Mouse (Mus musculus): ENCODE measurements around the gene Grk6. TPM values are rescaled to one million over a fixed set of nuclear protein-coding genes. Genes with fewer than 3 reads are reported as not detected.

Grk6 gene
- polyA plus RNA-seq, 1 experiment from 2014 or later, result 60.4 TPM

- Histone ChIP-seq H3K27me3 (ENCODE audit: control insufficient read depth, insufficient read depth, low read length) (peaks cover 45% of the 10 kb centered on the region), H3K4me3 (ENCODE audit: low read depth, low read length) (no peak overlapping the region), H3K9ac (ENCODE audit: low read length) (no peak overlapping the region), H3K9me3 (ENCODE audit: control insufficient read depth, low read length) (no peaks in the 10 kb centered on the region; the same call in 1 of the 2 replicates), H3K4me1 (ENCODE audit: control insufficient read depth, insufficient read depth, low read length) (0 out of 2 replicates have a peak, but pooled peaks cover 5% of the 10 kb centered on the region), H3K27ac (replicated peaks; ENCODE audit: low read depth, low read length) (no peak overlapping the region), H3K4me2 (ENCODE audit: low read depth, severe bottlenecking) (no peak overlapping the region), H3K36me3 (ENCODE audit: control insufficient read depth, insufficient read depth, low read length) (no peaks in the 10 kb centered on the region)
- 74% methylated on average over 5 of the region's 5 CpGs for WGBS
- ATAC-seq (ENCODE audit: insufficient number of reproducible peaks, low FRiP score, low TSS enrichment, low read depth), result no peak
- DNase-seq (ENCODE audit: low spot score), result no peak
These were observed 25.7 kb upstream of the Grk6 start for GRCm38 (mm10) chr13:55419142-55419541.

GRCm38 (mm10) chr13:55420018-55420932 is 24.6 kb upstream of the Grk6 start:
- Histone ChIP-seq H3K9me3 (ENCODE audit: control insufficient read depth, low read length) (no peaks in the 10 kb centered on the region; the same call in 1 of the 2 replicates), H3K4me2 (ENCODE audit: low read depth, severe bottlenecking) (no peak overlapping the region), H3K4me3 (ENCODE audit: low read depth, low read length) (no peak overlapping the region), H3K36me3 (ENCODE audit: control insufficient read depth, insufficient read depth, low read length) (no peaks in the 10 kb centered on the region), H3K27ac (replicated peaks; ENCODE audit: low read depth, low read length) (no peak overlapping the region), H3K9ac (ENCODE audit: low read length) (no peak overlapping the region), H3K27me3 (ENCODE audit: control insufficient read depth, insufficient read depth, low read length) (peaks cover 37% of the 10 kb centered on the region), H3K4me1 (ENCODE audit: control insufficient read depth, insufficient read depth, low read length) (no peaks in the 10 kb centered on the region)
- DNase-seq (ENCODE audit: low spot score) (no peak), ATAC-seq (ENCODE audit: insufficient number of reproducible peaks, low FRiP score, low TSS enrichment, low read depth) (no peak)
- 28% methylated on average over 51 of the region's 51 CpGs for WGBS

GRCm38 (mm10) chr13:55420933-55421800 is 23.7 kb upstream of the Grk6 start:
- Histone ChIP-seq H3K9me3 (ENCODE audit: control insufficient read depth, low read length) (no peaks in the 10 kb centered on the region), H3K4me3 (ENCODE audit: low read depth, low read length) (peak overlapping the region; percentile 14; the same call in 1 of the 2 replicates), H3K4me2 (ENCODE audit: low read depth, severe bottlenecking) (peak overlapping the region; percentile 32), H3K9ac (ENCODE audit: low read length) (peak overlapping the region; percentile 5; the same call in 1 of the 2 replicates), H3K4me1 (ENCODE audit: control insufficient read depth, insufficient read depth, low read length) (no peaks in the 10 kb centered on the region), H3K27ac (replicated peaks; ENCODE audit: low read depth, low read length) (no peak overlapping the region), H3K27me3 (ENCODE audit: control insufficient read depth, insufficient read depth, low read length) (peaks cover 37% of the 10 kb centered on the region), H3K36me3 (ENCODE audit: control insufficient read depth, insufficient read depth, low read length) (no peaks in the 10 kb centered on the region)
- DNase-seq (ENCODE audit: low spot score), result peak; percentile 71
- ATAC-seq (ENCODE audit: insufficient number of reproducible peaks, low FRiP score, low TSS enrichment, low read depth), result no peak
- WGBS, result 14% methylated on average over 35 of the region's 35 CpGs

DNA sequence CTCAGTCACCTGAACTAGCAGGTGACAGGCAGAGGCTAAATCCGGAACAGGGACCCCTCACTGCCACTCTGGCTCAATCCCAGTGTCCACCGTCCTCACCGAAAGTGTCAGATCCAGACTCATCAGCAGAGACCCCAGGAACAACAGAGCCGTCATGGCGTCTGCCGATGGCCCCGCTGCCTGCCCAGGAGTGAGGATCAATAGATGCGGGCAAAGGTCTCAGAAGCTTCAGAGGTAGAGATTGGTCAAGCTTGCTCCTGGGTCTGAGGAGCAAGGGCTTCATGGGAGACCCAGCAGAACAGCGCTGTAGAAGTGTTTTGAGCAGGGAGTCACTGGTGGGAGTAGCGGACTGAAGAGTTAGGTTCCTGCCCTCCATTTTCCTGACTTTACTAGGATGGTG is 18.3 kb upstream of the Grk6 start, which contains the start of gene F12:
Gene F12 (minus strand): TSS at position 181 of the 400 bp plus-strand sequence.
- no peak for ATAC-seq (ENCODE audit: insufficient number of reproducible peaks, low FRiP score, low TSS enrichment, low read depth)
- Histone ChIP-seq H3K9ac (ENCODE audit: low read length) (no peak within 1 kb of the TSS), H3K9me3 (ENCODE audit: control insufficient read depth, low read length) (no peaks in the 10 kb centered on the region), H3K4me1 (ENCODE audit: control insufficient read depth, insufficient read depth, low read length) (no peaks in the 10 kb centered on the region), H3K27me3 (ENCODE audit: control insufficient read depth, insufficient read depth, low read length) (peaks cover 5% of the 10 kb centered on the region), H3K36me3 (ENCODE audit: control insufficient read depth, insufficient read depth, low read length) (no peaks in the 10 kb centered on the region), H3K4me3 (ENCODE audit: low read depth, low read length) (no peak within 1 kb of the TSS), H3K4me2 (ENCODE audit: low read depth, severe bottlenecking) (no peak within 1 kb of the TSS), H3K27ac (replicated peaks; ENCODE audit: low read depth, low read length) (no peak within 1 kb of the TSS)
- 91% methylated on average over 10 of the region's 10 CpGs for WGBS
- no peak for DNase-seq (ENCODE audit: low spot score)

DNA sequence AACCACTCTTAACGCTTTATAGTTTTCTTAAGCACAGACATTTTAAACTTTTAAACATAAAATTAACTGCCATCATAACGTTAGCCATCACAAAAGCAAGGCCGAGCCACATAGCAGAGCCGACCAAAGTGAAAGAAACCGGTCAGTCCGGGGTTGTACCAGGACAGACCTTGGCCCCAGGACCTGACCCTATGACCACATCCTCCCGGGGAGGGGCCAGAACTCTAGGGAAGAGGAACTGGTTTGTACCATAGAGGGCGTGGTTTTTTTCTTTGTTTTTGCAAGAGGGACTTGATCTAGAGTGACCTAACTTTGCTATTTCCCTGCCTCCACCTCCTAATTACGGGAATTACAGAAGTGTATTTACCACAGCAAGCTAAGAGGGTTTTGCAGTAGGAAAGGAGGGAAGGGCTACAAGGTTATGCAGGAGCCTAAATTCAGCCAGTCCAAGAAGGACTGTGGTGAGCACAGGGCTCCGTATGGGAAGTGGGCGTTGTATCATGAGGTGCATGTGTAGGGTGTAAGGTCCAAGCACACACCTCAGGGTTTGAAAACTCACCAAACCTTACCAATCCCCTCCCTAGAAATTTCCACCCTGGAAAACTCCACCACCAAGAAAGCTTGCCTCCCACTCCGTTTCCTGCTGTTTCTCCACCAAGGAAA is 15.5 kb upstream of the Grk6 start:
- no peak for DNase-seq (ENCODE audit: low spot score)
- H3K4me1 ChIP-seq (ENCODE audit: control insufficient read depth, insufficient read depth, low read length), result no peaks in the 10 kb centered on the region
- H3K9ac ChIP-seq (ENCODE audit: low read length), result no peak overlapping the region
- H3K9me3 ChIP-seq (ENCODE audit: control insufficient read depth, low read length), result no peaks in the 10 kb centered on the region
- no peak overlapping the region for H3K27ac ChIP-seq (replicated peaks; ENCODE audit: low read depth, low read length)
- H3K4me3 ChIP-seq (ENCODE audit: low read depth, low read length), result no peak overlapping the region
- no peak overlapping the region for H3K4me2 ChIP-seq (ENCODE audit: low read depth, severe bottlenecking)
- H3K36me3 ChIP-seq (ENCODE audit: control insufficient read depth, insufficient read depth, low read length), result no peaks in the 10 kb centered on the region
- ATAC-seq (ENCODE audit: insufficient number of reproducible peaks, low FRiP score, low TSS enrichment, low read depth), result no peak
- H3K27me3 ChIP-seq (ENCODE audit: control insufficient read depth, insufficient read depth, low read length), result no peaks in the 10 kb centered on the region
- 76% methylated on average over 12 of the region's 12 CpGs for WGBS

DNA sequence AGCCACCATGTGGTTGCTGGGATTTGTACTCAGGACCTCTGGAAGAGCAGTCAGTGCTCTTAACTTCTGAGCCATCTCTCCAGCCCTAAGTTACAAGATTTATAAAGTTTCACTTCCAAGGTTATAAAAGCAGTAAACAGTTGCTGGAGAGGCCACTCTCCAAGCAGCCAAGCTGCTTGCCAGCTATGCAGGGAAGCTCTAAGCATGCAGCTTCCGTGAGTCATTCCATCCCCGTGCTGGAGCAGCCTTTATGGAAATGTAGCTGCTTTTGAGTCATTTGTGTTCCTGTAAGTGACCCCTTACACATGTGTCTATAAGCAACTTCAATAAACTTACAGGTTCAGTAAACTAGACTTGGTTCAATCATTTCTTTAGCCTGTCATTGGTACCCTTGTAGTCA is 14.3 kb upstream of the Grk6 start:
- no peak for DNase-seq (ENCODE audit: low spot score)
- Histone ChIP-seq H3K9ac (ENCODE audit: low read length) (no peak overlapping the region), H3K4me2 (ENCODE audit: low read depth, severe bottlenecking) (no peak overlapping the region), H3K27me3 (ENCODE audit: control insufficient read depth, insufficient read depth, low read length) (no peaks in the 10 kb centered on the region), H3K4me1 (ENCODE audit: control insufficient read depth, insufficient read depth, low read length) (no peaks in the 10 kb centered on the region), H3K36me3 (ENCODE audit: control insufficient read depth, insufficient read depth, low read length) (no peaks in the 10 kb centered on the region), H3K9me3 (ENCODE audit: control insufficient read depth, low read length) (no peaks in the 10 kb centered on the region), H3K4me3 (ENCODE audit: low read depth, low read length) (no peak overlapping the region), H3K27ac (replicated peaks; ENCODE audit: low read depth, low read length) (no peak overlapping the region)
- ATAC-seq (ENCODE audit: insufficient number of reproducible peaks, low FRiP score, low TSS enrichment, low read depth), result no peak
- 83% methylated on average over 2 of the region's 2 CpGs for WGBS

GRCm38 (mm10) chr13:55431889-55432685 is 12.8 kb upstream of the Grk6 start:
- Histone ChIP-seq H3K27ac (replicated peaks; ENCODE audit: low read depth, low read length) (no peak overlapping the region), H3K9ac (ENCODE audit: low read length) (no peak overlapping the region), H3K27me3 (ENCODE audit: control insufficient read depth, insufficient read depth, low read length) (no peaks in the 10 kb centered on the region), H3K36me3 (ENCODE audit: control insufficient read depth, insufficient read depth, low read length) (no peaks in the 10 kb centered on the region), H3K4me2 (ENCODE audit: low read depth, severe bottlenecking) (no peak overlapping the region), H3K4me1 (ENCODE audit: control insufficient read depth, insufficient read depth, low read length) (no peaks in the 10 kb centered on the region), H3K4me3 (ENCODE audit: low read depth, low read length) (no peak overlapping the region), H3K9me3 (ENCODE audit: control insufficient read depth, low read length) (no peaks in the 10 kb centered on the region)
- ATAC-seq (ENCODE audit: insufficient number of reproducible peaks, low FRiP score, low TSS enrichment, low read depth), result no peak
- DNase-seq (ENCODE audit: low spot score), result no peak
- WGBS, result 81% methylated on average over 10 of the region's 10 CpGs

Data from limb, embryonic 11.5 days (tissue).